Mouse (Mus musculus) liver, embryonic 13.5 days (tissue): ENCODE data around the gene Gnat1. TPM values are rescaled to one million over a fixed set of nuclear protein-coding genes. Genes with fewer than 3 reads are reported as not detected.

Experiments used
- ATAC-seq: fragments of 200-750 bp; cut with Nextera tagmentation; 2 replicates; pipeline ENCODE4 v1.8.0; 2017; ENCODE audit warnings: low read depth, mild to moderate bottlenecking, moderate number of reproducible peaks, moderate library complexity
- DNase-seq: peaks from one replicate; pipeline ENCODE4 v3.0.0; 2022
- H3K27ac ChIP-seq: fragments of 300-500 bp; sonication (generic); 2 replicates; pipeline ENCODE4 v1.5.1; 2015; ENCODE audit warnings: moderate library complexity, mild to moderate bottlenecking, inconsistent platforms
- H3K27me3 ChIP-seq: fragments of 300-500 bp; sonication (generic); 2 replicates; pipeline ENCODE4 v1.6.1; 2015; ENCODE audit warnings: mild to moderate bottlenecking, inconsistent platforms
- H3K36me3 ChIP-seq: fragments of 300-500 bp; sonication (generic); 2 replicates; pipeline ENCODE4 v1.6.1; 2015; ENCODE audit warnings: mild to moderate bottlenecking, inconsistent platforms
- H3K4me1 ChIP-seq: fragments of 300-500 bp; sonication (generic); replicated peaks from 2 replicates; pipeline ENCODE4 v1.6.1; 2015; ENCODE audit warnings: inconsistent platforms
- H3K4me2 ChIP-seq: fragments of 300-500 bp; sonication (generic); 2 replicates; pipeline ENCODE4 v1.6.1; 2015; ENCODE audit warnings: inconsistent platforms, mild to moderate bottlenecking, moderate library complexity
- H3K4me3 ChIP-seq: fragments of 300-500 bp; sonication (generic); replicated peaks from 2 replicates; pipeline ENCODE4 v1.5.1; 2015; ENCODE audit warnings: mild to moderate bottlenecking, inconsistent platforms
- H3K9ac ChIP-seq: fragments of 300-500 bp; sonication (generic); 2 replicates; pipeline ENCODE4 v1.6.1; 2015; ENCODE audit warnings: mild to moderate bottlenecking, inconsistent platforms
- H3K9me3 ChIP-seq: fragments of 300-500 bp; sonication (generic); replicated peaks from 2 replicates; pipeline ENCODE4 v1.6.1; 2016; ENCODE audit warnings: inconsistent platforms
- WGBS: fragments of 180-500 bp; shearing (Covaris S2); methylation state at CpG from one replicate; pipeline ENCODE4 v1.1.7; 2015; ENCODE audit not compliant: insufficient replicate concordance; 5-methylcytosine and 5-hydroxymethylcytosine counted together
- polyA plus RNA-seq: library from polyadenylated mRNA; unstranded; fragments of >200 nt; fragmentation: Nextera tagmentation; extraction: Ambion mirVana; gene quantifications from 2 replicates; pipeline ENCODE4 v1.2.1, GENCODE M21; 2015

The Gnat1 gene
- 1.1 and 1.5 TPM in 2 replicates for polyA plus RNA-seq

- Histone ChIP-seq H3K27me3 (peaks cover 62% of the 10 kb centered on the region), H3K27ac (no peak within 1 kb of the TSS), H3K9ac (no peak within 1 kb of the TSS), H3K9me3 (no peaks in the 10 kb centered on the region), H3K4me3 (no peak within 1 kb of the TSS), H3K36me3 (no peaks in the 10 kb centered on the region), H3K4me1 (peaks cover 24% of the 10 kb centered on the region), H3K4me2 (no peak within 1 kb of the TSS)
- DNase-seq (no peak), ATAC-seq (no peak)
- WGBS, result 37% methylated on average over 5 of the region's 5 CpGs
These were observed at the start of gene Gnat1 for GRCm38 (mm10) chr9:107679501-107679900. Gene Gnat1 (minus strand): TSS chr9:107679712.

- Histone ChIP-seq H3K4me1 (peaks cover 16% of the 10 kb centered on the region), H3K27ac (no peak overlapping the region), H3K4me2 (no peak overlapping the region), H3K36me3 (no peaks in the 10 kb centered on the region), H3K9ac (no peak overlapping the region), H3K27me3 (peaks cover 5% of the 10 kb centered on the region; the same call in 1 of the 2 replicates), H3K9me3 (no peaks in the 10 kb centered on the region), H3K4me3 (no peak overlapping the region)
- DNase-seq (no peak), ATAC-seq (no peak)
- WGBS, result 37% methylated on average over 6 of the region's 6 CpGs
These were observed 49.6 kb upstream of the Gnat1 start for GRCm38 (mm10) chr9:107728919-107729670.

GRCm38 (mm10) chr9:107727041-107727440, 47.5 kb upstream of the Gnat1 start:
- H3K4me2 ChIP-seq, result no peak overlapping the region
- no peak for ATAC-seq
- no peaks in the 10 kb centered on the region for H3K9me3 ChIP-seq
- no peak for DNase-seq
- peaks cover 29% of the 10 kb centered on the region for H3K4me1 ChIP-seq
- H3K27me3 ChIP-seq, result peaks cover 12% of the 10 kb centered on the region
- WGBS, result 49% methylated on average over 3 of the region's 3 CpGs
- H3K36me3 ChIP-seq, result no peaks in the 10 kb centered on the region
- H3K9ac ChIP-seq, result no peak overlapping the region
- no peak overlapping the region for H3K27ac ChIP-seq
- H3K4me3 ChIP-seq, result no peak overlapping the region

- no peak overlapping the region for H3K9ac ChIP-seq
- no peak overlapping the region for H3K4me3 ChIP-seq
- no peak overlapping the region for H3K4me2 ChIP-seq
- peaks cover 29% of the 10 kb centered on the region for H3K4me1 ChIP-seq
- H3K27me3 ChIP-seq, result peaks cover 14% of the 10 kb centered on the region
- peak overlapping the region; percentile 48 for H3K27ac ChIP-seq
- H3K9me3 ChIP-seq, result no peaks in the 10 kb centered on the region
- no peaks in the 10 kb centered on the region for H3K36me3 ChIP-seq
- ATAC-seq, result no peak
- no peak for DNase-seq
- WGBS, result 63% methylated on average over 1 of the region's 1 CpGs
These were observed 45.3 kb upstream of the Gnat1 start for GRCm38 (mm10) chr9:107724796-107725195.

- H3K4me1 ChIP-seq, result peaks cover 29% of the 10 kb centered on the region
- ATAC-seq (peak; percentile 28; the same call in 1 of the 2 replicates), DNase-seq (no peak)
- no peaks in the 10 kb centered on the region for H3K36me3 ChIP-seq
- WGBS, result 2% methylated on average over 11 of the region's 11 CpGs
- H3K4me3 ChIP-seq, result no peak overlapping the region
- peak overlapping the region; percentile 26; the same call in 1 of the 2 replicates for H3K4me2 ChIP-seq
- peak overlapping the region; percentile 48; the same call in 1 of the 2 replicates for H3K27ac ChIP-seq
- H3K27me3 ChIP-seq, result peaks cover 19% of the 10 kb centered on the region
- no peak overlapping the region for H3K9ac ChIP-seq
- no peaks in the 10 kb centered on the region for H3K9me3 ChIP-seq
These were observed 44.5 kb upstream of the Gnat1 start for GRCm38 (mm10) chr9:107723794-107724531.

GRCm38 (mm10) chr9:107723292-107723691, 43.8 kb upstream of the Gnat1 start:
- Histone ChIP-seq H3K4me2 (peak overlapping the region; percentile 26; the same call in 1 of the 2 replicates), H3K36me3 (no peaks in the 10 kb centered on the region), H3K27ac (no peak overlapping the region), H3K9me3 (no peaks in the 10 kb centered on the region), H3K4me3 (no peak overlapping the region), H3K27me3 (peaks cover 23% of the 10 kb centered on the region), H3K9ac (no peak overlapping the region), H3K4me1 (peaks cover 29% of the 10 kb centered on the region)
- ATAC-seq, result peak; percentile 39
- WGBS, result 14% methylated on average over 6 of the region's 6 CpGs
- DNase-seq, result no peak

GRCm38 (mm10) chr9:107718781-107719540, 39.4 kb upstream of the Gnat1 start:
- no peak overlapping the region for H3K9ac ChIP-seq
- no peak overlapping the region for H3K27ac ChIP-seq
- no peaks in the 10 kb centered on the region for H3K36me3 ChIP-seq
- WGBS, result 63% methylated on average over 10 of the region's 10 CpGs
- H3K4me1 ChIP-seq, result peaks cover 21% of the 10 kb centered on the region
- DNase-seq (no peak), ATAC-seq (no peak)
- H3K4me3 ChIP-seq, result no peak overlapping the region
- no peaks in the 10 kb centered on the region for H3K9me3 ChIP-seq
- H3K27me3 ChIP-seq, result peaks cover 52% of the 10 kb centered on the region
- no peak overlapping the region for H3K4me2 ChIP-seq

GRCm38 (mm10) chr9:107716951-107717350, 37.4 kb upstream of the Gnat1 start:
- no peak overlapping the region for H3K27ac ChIP-seq
- H3K4me3 ChIP-seq, result no peak overlapping the region
- H3K9me3 ChIP-seq, result no peaks in the 10 kb centered on the region
- no peak for DNase-seq
- no peak overlapping the region for H3K4me2 ChIP-seq
- no peak overlapping the region for H3K9ac ChIP-seq
- H3K4me1 ChIP-seq, result peaks cover 12% of the 10 kb centered on the region; the same call in 1 of the 2 replicates
- no peak for ATAC-seq
- 67% methylated on average over 6 of the region's 6 CpGs for WGBS
- H3K36me3 ChIP-seq, result no peaks in the 10 kb centered on the region
- H3K27me3 ChIP-seq, result peaks cover 55% of the 10 kb centered on the region

- 63% methylated on average over 2 of the region's 2 CpGs for WGBS
- Histone ChIP-seq H3K27me3 (peaks cover 67% of the 10 kb centered on the region), H3K27ac (no peak overlapping the region)
These were observed 36.1 kb upstream of the Gnat1 start for GRCm38 (mm10) chr9:107715632-107716031.

GRCm38 (mm10) chr9:107714221-107714952, 34.9 kb upstream of the Gnat1 start:
- DNase-seq, result no peak
- peaks cover 78% of the 10 kb centered on the region for H3K27me3 ChIP-seq

More at GRCm38 (mm10) chr9:107715632-107716031, 36.1 kb upstream of the Gnat1 start:
- ATAC-seq (no peak), DNase-seq (no peak)
- no peaks in the 10 kb centered on the region for H3K36me3 ChIP-seq
- H3K9ac ChIP-seq, result no peak overlapping the region
- no peaks in the 10 kb centered on the region for H3K9me3 ChIP-seq
- no peak overlapping the region for H3K4me2 ChIP-seq
- no peak overlapping the region for H3K4me3 ChIP-seq
- H3K4me1 ChIP-seq, result peaks cover 12% of the 10 kb centered on the region; the same call in 1 of the 2 replicates

More at GRCm38 (mm10) chr9:107714221-107714952, 34.9 kb upstream of the Gnat1 start:
- Histone ChIP-seq H3K4me2 (no peak overlapping the region), H3K4me1 (peaks cover 22% of the 10 kb centered on the region), H3K9me3 (no peaks in the 10 kb centered on the region), H3K36me3 (no peaks in the 10 kb centered on the region), H3K4me3 (no peak overlapping the region), H3K9ac (no peak overlapping the region), H3K27ac (no peak overlapping the region)
- ATAC-seq, result no peak
- 35% methylated on average over 12 of the region's 12 CpGs for WGBS
